Mouse (Mus musculus) c-Kit-negative CD71-positive TER-119-positive erythroid progenitor cells, embryonic 14.5 days (primary cell): ENCODE data around the gene Agrn.

ENCODE experiments used
- DNase-seq: peaks from one replicate; pipeline ENCODE4 v3.0.0-alpha.2; 2013; ENCODE audit warnings: low read depth, low spot score

Agrn gene

DNA sequence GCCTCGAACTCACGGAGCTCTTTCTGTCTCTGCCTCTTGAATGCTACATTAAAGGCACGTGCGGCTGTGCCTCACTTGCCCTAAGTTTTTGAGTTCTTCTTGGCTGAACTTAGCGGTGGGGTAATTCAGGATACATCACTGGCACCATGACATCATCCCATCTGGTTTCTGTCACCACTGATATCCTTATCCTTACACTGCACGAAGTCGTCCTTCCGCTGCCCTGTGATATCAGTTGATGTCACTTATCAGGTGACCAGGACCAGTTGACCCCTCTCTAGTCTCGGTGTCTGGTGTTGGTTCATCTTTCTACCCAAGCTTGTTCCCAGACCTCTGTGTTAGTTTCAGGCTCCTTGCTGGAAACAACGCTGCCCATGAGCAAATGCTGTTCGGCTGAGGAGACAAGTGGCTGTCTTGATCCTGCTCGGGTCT lies 5.2 kb upstream of the Agrn start:
- peak; percentile 59 for DNase-seq

DNA sequence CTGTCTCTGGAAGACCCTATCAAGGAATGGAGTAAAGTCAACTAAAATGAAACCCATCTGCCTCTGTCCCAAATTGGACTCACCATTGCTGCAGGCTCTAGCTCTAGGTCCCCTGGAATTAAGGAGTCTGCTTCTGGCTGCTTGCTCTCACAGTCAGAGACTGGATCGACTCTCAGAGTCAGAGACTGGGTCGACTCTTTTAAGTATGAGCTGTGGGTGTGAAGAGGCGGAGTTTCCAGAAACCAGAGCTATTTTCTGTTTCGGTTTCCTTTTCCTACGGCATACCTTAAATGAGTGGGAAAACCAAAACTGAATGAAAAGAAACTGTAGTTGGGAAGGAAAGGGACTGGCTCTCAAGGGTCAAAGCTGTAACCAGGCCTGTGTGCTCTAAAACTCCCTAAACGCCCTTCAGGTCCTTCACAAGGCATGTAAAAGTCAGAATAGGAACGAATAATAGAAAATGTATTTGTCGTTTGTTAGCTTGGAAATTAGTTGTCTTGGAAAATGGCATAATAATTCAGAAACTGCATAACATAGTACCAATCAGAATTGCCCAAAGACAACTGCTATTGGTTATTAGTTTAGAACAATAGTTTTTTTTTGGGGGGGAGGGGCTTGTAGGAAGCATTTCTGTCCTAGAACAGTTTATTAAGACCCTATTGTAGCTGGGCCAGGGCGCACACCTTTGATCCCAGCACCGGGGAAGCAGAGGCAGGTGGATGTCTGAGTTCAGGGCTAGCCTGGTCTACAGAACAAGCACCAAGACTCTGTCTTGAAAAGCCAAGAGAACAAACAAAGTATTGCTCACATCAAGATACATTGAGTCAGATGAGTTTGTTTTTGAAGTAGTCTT lies 3.6 kb upstream of the Agrn start, which contains the start of gene Isg15:
TSS of gene Isg15 (minus strand) at position 196 of the 853 bp plus-strand sequence.
- DNase-seq: no peak

DNA sequence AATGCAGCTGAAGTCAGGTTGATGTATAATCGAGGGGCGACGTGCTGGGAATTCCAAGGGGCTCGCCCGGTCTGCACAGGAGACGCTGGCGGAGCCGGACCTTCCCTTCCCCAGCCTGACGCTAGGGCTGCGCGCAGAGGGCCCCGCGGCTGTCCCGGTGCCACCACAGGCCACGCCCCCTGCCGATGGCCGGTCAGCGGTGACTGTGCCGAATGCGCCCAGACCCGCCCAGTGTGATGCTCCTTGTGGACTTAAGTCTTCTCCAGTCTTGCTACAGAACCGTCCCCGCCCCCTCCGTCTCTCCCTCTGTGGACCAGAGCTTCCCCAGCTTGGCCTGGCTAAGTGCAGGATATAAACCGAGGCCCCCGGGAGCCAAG lies 529 bp upstream of the Agrn start:
- DNase-seq: peak; percentile 80

DNA sequence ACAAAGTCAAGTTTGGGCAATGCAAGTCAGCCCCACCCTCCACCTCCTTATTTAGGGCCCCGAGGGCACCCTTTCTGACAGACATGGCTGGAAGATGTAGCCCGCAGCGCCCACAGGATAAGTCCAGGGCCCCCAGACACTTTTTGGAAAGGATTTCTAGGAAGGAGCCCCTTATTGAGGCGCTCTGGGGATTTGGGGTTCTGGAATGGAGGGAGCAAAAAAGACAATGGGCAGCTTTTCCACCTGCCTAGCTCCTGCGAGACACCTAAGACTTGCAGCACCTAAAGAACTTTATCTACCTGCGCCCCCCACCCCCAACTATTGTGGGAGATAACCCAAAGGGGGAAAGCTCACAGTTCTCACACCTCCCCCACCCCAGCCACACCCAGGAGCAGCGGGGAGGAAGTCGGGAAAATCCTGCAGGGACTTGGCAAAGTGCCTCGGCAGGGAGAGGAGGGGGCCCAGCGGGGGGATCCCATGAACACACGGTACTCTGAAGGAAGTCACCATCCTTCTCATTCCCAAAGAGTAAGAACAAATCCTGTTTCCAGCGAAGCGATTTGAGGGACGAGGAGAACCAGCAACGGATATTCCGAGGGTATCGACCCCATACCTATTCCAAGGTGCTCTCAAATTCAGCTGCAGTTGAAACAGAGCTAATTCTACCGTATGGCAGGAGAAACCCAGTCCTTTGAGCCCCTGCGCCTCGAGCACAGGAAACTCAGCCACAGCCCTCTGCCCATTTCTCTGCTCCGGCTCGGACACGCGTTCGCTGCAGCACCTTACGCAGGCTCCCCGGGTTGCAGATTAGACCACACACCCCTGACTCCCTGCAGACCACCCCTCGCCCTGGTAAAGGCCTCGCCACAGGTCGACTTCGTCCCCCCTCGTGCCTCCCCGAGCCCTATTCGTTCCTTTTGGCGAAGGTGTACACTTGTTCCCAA lies 1.1 kb downstream of the Agrn start:
- no peak for DNase-seq

DNA sequence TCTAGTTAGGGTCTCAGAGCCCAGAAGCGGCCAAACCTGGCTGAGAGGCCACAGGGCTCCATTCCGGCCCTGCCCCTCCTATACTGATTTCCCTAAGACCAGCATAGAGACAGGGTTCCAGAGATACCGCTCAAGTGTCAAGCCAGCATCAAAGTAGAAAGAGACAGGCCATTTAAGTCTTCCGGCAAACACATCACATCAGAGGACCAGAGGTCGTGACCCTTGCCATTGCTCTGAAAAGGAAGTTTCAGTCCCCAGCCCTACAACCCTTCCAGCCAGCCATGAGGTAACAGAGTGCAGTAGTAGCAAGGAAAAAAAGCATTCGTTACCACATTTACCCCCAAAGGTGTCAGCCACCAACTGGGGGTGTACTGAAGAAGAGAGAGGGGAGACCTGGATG lies 2.9 kb downstream of the Agrn start:
- DNase-seq: no peak

DNA sequence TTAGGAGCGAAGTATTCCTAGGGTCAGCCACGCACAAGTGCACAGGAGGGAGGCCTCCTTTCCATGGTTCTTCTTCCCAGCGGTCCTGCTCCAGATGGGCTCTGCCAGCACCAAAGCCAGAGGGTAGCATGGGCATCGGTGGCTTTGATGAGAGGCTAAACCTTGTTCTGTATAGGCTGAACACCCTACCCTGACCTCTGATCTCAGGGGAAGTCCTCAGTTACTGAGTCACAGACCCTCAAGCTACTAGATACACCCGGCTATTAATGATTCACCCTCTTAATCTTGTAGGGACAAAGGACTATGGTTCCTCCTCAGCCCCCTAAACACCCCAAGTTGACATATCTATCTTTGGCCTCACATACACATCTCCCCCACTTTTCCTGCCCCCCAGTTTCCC lies 3.4 kb downstream of the Agrn start:
- no peak for DNase-seq

DNA sequence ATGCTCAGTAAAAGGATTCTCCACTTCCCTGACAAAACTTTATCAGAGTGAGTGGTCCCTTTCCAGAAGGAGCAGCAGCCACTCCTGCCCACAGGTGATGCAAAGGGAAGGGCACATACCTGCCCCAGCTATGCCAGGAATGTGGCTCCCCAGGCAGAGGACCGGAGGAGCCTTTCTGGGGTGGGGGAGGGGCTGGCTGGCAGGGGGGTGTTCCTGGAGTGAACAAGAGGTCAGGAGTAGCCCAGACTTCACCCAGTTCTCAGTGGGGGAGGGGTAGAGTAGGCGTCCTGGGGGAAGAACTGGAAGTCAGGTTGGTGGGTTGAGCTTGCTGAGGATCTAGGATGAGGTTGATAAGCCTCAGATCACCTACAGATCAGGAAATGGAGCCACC lies 4.1 kb downstream of the Agrn start:
- no peak for DNase-seq

DNA sequence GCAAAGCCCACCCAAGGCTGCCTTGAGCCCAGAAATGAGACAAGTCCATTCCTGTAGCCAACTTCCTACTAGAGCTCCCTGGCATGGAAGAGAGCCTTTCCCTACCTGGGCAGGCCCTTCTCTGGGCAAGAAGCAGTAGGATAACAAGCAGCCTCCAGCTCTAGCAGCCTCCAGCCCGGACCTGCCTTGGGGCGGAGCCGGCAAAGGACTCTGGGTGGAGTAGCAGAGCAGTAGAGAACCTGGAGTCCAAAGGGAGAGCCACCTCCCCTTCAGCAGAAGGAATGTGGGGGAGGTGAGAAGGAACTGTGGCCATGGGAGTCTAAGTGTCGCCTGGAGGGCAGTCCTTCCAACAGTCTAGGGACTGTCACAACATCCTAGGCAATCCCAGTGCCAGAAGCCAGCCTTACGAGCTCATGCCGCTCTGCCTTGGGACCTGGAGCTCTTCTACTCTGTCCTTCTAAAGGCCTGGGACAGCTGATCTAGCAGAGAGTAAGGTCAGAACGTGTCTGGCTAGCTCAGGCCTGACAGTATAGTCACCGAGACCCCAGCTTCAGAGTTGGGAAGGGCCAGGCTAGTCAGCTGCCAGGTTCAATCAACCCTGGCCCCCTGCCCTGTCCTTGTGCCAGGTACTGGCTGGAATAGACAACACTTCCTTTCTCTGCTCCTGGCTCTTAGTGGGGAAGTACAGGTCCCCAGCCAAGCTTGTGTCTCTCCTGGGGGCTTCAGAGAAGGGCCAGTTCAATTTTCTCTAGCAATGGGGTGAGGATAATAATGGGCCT lies 4.7 kb downstream of the Agrn start:
- no peak for DNase-seq

DNA sequence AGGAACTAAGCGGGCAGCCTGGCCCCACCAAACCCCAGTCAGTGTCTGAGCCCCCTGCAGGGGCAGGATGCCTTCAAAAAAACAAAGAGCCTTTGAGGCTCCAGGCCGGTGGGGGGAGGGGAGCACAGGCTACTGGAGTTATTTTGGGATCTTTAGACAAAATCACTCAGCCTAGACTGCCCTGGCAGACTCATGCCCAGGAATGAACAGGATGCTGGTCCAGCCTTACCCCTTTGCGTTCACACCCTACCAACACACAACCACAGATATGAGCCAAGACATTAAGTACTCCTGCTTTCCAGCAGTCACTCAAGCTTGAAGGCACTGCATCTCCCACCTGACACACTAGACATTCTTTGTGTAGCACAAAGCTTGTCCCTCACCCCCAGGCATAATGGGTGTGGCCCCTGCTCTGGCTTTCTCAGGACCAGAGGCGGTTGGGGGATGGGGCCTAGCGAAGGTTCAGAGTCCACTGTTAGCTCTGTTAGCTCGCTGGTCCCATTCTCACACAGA lies 8.4 kb downstream of the Agrn start:
- no peak for DNase-seq

DNA sequence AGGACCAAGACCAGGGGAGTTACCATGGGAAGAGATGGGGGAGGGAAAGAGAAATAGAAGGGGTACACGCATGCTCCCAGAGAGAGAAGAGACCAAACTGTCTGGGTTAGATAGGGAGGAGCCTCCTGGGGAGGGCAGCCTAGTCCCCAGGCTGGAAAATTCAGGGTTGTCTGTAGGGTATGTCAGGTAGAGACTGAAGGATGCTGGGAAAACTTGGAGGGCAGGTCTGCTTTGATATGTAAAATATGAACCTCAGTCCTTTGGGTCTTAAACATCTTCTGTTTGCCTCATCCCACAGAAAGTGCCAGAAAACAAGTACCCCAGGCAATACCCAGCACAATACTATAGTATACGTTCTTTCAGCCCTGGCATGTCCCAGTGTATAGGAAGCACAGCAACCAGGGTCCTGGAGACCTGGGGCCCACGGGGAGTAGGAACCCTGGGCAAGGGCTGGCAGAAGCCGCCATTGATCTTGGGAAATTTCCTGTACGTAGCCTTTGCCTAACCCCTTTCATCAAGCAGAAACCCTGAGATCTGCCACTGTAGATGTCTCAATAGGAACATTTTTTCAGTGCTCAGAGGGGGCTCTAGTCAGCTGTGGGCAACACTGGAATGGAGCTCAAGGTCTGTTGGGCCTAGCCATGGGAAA lies 9.0 kb downstream of the Agrn start:
- no peak for DNase-seq

DNA sequence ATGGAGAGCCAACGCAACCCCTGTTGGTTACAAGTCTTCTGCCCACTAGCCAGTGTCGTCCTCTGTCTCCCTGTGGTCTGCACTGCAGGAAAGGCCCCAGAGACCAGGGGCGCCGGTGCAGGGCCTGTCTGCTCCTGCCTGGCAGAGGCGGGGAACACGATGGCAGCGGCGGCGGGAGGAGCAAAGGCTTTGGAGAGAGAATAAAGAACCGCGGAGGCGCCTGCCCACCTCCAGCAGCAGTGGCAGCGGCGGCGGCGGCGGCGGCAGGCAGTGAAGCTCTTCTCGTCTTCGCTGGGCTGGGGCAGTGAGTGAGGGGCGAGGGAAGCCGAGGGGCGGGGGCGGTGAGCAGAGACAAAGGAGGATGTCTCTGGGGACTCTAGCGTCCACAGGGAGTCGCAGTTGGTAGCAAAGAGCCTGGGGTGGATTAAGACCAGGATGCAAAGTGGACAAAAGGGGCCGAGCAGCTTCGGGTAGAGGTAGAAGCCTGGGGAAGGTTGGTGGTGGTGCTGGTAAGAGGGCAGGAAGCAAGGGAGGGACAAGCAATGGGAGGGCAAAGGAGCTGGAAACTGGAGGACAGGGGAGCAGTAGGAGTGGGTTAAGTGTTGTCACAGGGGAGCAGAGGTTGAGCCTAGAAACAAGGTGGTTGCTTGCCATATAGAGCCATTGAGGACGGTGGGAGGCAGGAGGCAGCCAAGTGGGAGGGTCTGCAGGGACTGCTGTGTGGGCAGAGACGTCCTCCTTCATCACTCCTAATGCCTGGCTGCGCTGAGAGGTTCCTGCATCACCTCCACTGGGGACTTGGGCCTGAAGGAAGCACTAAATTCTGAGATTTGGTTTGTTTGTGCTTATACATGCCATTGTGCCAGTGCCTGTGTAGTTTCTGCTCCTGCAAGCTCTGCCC lies 11.1 kb downstream of the Agrn start:
- no peak for DNase-seq

DNA sequence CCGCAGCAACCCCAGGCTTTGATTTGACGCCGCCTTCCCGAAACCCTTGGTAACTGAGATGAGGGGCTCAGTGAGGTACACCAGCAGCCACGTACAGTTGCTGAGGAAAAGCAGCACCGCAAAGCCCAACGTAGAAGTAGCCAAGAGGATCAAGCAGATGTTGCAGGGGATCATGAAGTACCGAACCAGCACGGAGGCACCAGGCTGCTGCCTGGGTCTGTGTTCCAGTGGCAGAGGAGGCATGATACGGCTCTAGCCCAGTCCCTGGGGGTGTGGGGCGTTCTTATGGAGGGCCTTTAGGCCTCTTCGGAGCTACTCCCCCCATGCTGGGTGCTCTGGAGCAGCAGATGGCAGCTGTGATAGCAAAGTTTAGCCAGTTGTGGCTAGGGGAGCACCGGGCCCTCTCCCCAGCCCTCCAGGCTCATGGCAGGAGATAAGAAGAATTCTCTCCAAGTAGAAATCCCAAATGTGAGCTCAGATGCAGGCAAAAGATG lies 11.8 kb downstream of the Agrn start:
- DNase-seq: no peak

DNA sequence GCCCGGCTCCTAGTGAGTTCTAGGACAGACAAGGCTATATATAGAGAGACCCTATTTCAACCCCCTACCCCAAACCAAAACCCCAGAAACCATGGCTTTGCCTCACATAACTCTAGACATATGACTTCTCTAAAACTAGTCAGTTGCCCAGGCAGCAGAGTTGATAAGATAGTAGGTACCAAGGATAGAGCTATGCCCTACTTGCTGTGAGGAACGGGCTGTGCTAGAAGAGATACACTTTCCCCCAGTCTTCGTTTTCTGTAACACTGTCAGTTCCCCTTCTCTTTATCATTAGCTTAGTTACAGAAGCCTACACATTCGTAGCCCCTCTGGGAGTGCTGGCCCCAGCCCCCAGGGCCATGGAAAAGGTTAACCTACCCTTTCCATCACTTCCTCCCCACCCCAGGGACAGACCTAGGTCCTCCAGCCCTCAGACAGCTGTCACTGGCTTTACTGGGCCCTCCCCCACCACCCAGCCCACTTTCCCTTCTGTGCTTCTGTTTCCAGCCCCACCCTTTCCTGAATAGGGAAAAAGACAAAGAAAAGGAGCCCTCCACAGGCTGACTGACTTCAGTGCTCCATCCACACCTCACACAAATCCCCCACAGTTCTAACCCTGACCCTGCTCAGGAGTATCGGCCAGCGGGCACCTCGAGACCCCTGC lies 12.9 kb downstream of the Agrn start:
- no peak for DNase-seq

DNA sequence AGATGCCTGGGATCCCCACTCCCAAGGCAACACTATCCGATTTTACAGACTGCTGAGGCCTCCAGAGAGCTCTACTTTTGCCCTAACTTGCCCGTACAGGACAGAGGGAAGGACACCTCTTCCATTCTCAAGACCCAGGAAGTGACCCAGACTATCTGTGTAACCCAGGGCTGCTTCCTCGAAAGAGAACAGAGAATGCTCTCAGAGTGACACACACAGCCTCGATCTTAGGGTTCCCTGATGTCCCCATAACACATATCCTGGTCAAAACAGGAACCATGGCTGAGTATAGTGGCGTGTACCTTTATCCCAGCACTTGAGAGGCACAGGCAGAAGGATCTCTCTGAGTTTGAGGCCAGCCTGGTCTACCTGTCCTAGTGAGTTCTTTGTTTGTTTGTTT lies 13.5 kb downstream of the Agrn start:
- no peak for DNase-seq

DNA sequence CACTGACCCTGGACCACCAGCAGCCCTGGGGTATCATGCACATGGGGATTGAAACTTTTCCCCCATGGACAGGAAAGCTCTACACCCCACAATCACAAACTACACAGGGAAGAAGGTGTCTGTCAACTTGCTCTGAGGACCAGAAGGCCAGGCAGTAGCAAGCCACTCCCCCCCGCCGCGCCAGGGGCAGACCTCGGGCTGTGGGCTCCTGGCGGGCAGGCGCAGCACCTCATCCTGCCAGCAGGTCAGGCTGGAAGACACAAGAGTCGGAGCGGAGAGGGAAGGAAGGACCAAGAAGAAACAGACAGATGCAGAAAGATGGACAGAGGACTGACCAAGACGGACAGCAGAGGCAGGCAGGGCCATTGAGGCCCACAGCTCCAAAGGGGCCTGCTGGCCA lies 19.7 kb downstream of the Agrn start:
- DNase-seq: no peak

DNA sequence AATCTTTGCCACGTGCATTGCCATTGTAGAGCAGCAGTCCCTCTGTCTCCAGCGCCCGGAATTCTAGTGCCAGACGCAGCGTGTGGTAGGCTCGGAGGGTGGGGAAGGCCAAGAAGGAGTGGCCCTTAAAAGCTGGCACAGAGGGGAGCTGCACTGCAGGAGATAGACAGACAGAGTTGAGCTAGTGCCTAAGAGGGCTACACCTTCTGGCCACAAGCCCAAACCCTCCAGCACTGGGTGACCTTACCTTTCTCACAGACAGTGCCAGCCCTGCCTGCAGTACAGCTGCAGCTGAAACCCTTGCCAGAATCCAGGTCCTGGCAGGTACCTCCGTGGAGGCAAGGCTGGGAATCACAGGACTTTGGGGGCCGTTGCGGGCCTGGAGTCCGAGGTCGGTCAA lies 25.5 kb downstream of the Agrn start:
- DNase-seq: no peak

DNA sequence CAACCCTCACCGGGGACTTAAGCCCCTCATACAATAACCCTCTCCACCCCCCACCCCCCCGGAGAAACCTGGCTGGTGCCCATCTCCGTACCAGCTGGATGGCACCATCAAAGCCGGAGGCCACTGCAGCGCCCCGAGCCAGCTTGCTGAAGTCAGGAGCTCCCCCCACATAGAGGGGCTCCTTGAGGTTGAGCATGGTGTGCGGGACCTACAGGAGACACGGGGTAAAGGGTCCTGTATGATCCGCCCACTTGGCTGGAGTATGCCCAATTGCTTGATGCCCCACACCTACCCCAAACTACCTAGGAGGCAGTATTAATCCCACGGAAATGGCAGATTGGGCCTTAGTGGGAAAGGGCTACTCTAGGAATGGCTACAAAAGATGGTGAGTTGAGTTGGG lies 28.2 kb downstream of the Agrn start:
- DNase-seq: no peak

DNA sequence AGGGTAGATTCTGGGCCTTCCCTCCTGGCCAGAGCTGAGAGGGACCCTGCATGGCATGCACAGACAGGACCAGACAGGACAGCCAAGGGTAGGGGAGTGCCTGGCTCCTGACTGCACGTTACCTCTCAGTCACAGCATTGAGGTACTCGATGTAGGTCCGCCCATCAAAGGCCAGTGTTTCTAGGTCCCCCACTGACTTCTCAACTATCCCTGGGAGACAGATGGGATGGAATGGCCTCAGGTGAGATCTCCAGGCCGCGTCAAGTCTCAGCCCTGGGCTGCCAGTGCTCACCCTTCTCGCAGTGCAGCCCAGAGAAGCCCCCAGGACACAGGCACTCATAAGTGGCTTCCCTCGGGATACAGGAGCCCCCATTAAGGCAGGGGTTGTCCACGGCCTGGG lies 28.7 kb downstream of the Agrn start:
- DNase-seq: no peak

DNA sequence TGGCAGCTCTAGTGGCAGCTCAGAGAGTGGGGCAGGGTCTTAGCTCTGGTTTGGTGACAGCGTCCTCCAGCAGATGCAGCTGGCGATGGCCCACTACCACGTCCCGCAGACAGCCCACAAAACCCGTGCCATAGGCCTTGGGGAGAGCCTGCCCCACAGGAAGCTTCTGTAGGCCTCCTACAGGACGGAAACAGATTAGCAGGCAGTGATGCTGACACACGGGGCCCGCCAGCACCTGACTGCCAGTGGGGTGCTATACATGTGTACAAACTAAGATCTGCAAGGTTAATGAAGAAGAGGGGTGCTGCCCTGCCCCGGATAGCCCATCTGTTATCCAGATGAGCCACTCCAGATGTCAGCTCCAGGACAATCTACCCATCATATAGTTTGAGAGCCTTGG lies 30.8 kb downstream of the Agrn start:
- DNase-seq: no peak
